Mouse (Mus musculus) hindbrain, embryonic 14.5 days (tissue): ENCODE data around the gene D8Ertd738e. TPM values are rescaled to one million over a fixed set of nuclear protein-coding genes. Genes with fewer than 3 reads are reported as not detected.

Experiments used
- ATAC-seq: fragments of 200-750 bp; cut with Nextera tagmentation; 2 replicates; pipeline ENCODE4 v1.8.0; 2017; ENCODE audit warnings: moderate number of reproducible peaks, mild to moderate bottlenecking, moderate TSS enrichment, moderate library complexity; ENCODE audit not compliant: low FRiP score
- DNase-seq: peaks from one replicate; pipeline ENCODE4 v3.0.0-alpha.2; 2015; ENCODE audit warnings: low spot score
- H3K27ac ChIP-seq: fragments of 300-500 bp; sonication (generic); 2 replicates; pipeline ENCODE4 v1.5.1; 2014; ENCODE audit warnings: mild to moderate bottlenecking, moderate library complexity
- H3K27me3 ChIP-seq: fragments of 300-500 bp; sonication (generic); 2 replicates; pipeline ENCODE4 v1.6.1; 2014; ENCODE audit warnings: mild to moderate bottlenecking, low read length, mixed read lengths; ENCODE audit not compliant: control insufficient read depth, insufficient read depth
- H3K36me3 ChIP-seq: fragments of 300-500 bp; sonication (generic); replicated peaks from 2 replicates; pipeline ENCODE4 v1.6.1; 2014; ENCODE audit not compliant: control insufficient read depth, insufficient read depth
- H3K4me1 ChIP-seq: fragments of 300-500 bp; sonication (generic); replicated peaks from 2 replicates; pipeline ENCODE4 v1.6.1; 2014; ENCODE audit warnings: antibody characterized with exemption, low read length, mixed read lengths; ENCODE audit not compliant: control insufficient read depth, insufficient read depth
- H3K4me2 ChIP-seq: fragments of 300-500 bp; sonication (generic); replicated peaks from 2 replicates; pipeline ENCODE4 v1.6.1; 2014; ENCODE audit warnings: mild to moderate bottlenecking, moderate library complexity
- H3K4me3 ChIP-seq: fragments of 300-500 bp; sonication (generic); replicated peaks from 2 replicates; pipeline ENCODE4 v1.5.1; 2014; ENCODE audit warnings: mild to moderate bottlenecking, low read length
- H3K9ac ChIP-seq: fragments of 300-500 bp; sonication (generic); 2 replicates; pipeline ENCODE4 v1.6.1; 2014
- H3K9me3 ChIP-seq: fragments of 300-500 bp; sonication (generic); 2 replicates; pipeline ENCODE4 v1.6.1; 2016; ENCODE audit warnings: low read length; ENCODE audit not compliant: control insufficient read depth
- WGBS: fragments of 180-500 bp; shearing (Covaris S2); extraction: QIAGEN DNeasy Blood & Tissue Kit; methylation state at CpG from one replicate; pipeline ENCODE4 v1.1.7; 2014; 5-methylcytosine and 5-hydroxymethylcytosine counted together
- polyA plus RNA-seq: library from polyadenylated mRNA; unstranded; fragments of >200 nt; fragmentation: Nextera tagmentation; extraction: Ambion mirVana; gene quantifications from 2 replicates; pipeline ENCODE4 v1.2.1, GENCODE M21; 2014

The D8Ertd738e gene
- polyA plus RNA-seq, 1 experiment from 2014 or later: 296 TPM

DNA sequence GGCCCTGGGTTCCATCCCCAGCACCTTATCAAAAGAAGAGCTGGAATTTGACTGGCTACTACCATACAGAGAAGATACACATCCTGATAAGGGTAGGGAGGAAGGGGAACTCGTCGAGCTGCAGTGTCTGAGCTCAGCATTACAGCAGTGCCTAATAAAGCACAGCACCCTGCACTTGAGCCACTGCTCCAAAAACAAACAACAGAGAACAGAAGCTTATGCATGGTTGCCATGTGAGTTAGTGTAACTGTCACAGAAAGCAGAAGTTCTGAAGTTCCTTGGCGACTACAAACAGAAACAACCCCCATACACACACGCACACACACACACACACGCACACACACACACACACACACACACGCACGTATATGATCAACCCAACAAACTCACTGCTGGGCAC is 29.4 kb downstream of the D8Ertd738e start:
- Histone ChIP-seq H3K9ac (no peak overlapping the region), H3K9me3 (no peaks in the 10 kb centered on the region), H3K27me3 (no peaks in the 10 kb centered on the region), H3K27ac (no peak overlapping the region), H3K4me1 (no peaks in the 10 kb centered on the region), H3K4me2 (no peak overlapping the region), H3K36me3 (peaks cover 100% of the 10 kb centered on the region), H3K4me3 (no peak overlapping the region)
- no peak for ATAC-seq
- no peak for DNase-seq
- WGBS: 92% methylated on average over 7 of the region's 7 CpGs

GRCm38 (mm10) chr8:84218143-84218542 is 31.4 kb downstream of the D8Ertd738e start:
- peaks cover 100% of the 10 kb centered on the region for H3K36me3 ChIP-seq
- WGBS: 95% methylated on average over 5 of the region's 5 CpGs
- no peak overlapping the region for H3K9ac ChIP-seq
- no peak overlapping the region for H3K4me3 ChIP-seq
- H3K9me3 ChIP-seq: no peaks in the 10 kb centered on the region
- no peaks in the 10 kb centered on the region for H3K4me1 ChIP-seq
- no peak overlapping the region for H3K4me2 ChIP-seq
- H3K27ac ChIP-seq: no peak overlapping the region
- DNase-seq: no peak
- H3K27me3 ChIP-seq: no peaks in the 10 kb centered on the region
- no peak for ATAC-seq

- no peak overlapping the region for H3K27ac ChIP-seq
- 96% methylated on average over 11 of the region's 11 CpGs for WGBS
- H3K4me2 ChIP-seq: no peak overlapping the region
- no peaks in the 10 kb centered on the region for H3K4me1 ChIP-seq
- H3K27me3 ChIP-seq: no peaks in the 10 kb centered on the region
- H3K4me3 ChIP-seq: no peak overlapping the region
- H3K9ac ChIP-seq: no peak overlapping the region
- peaks cover 100% of the 10 kb centered on the region for H3K36me3 ChIP-seq
- ATAC-seq: no peak
- no peaks in the 10 kb centered on the region for H3K9me3 ChIP-seq
- DNase-seq: no peak
These were observed 32.3 kb downstream of the D8Ertd738e start for GRCm38 (mm10) chr8:84217206-84217605.

DNA sequence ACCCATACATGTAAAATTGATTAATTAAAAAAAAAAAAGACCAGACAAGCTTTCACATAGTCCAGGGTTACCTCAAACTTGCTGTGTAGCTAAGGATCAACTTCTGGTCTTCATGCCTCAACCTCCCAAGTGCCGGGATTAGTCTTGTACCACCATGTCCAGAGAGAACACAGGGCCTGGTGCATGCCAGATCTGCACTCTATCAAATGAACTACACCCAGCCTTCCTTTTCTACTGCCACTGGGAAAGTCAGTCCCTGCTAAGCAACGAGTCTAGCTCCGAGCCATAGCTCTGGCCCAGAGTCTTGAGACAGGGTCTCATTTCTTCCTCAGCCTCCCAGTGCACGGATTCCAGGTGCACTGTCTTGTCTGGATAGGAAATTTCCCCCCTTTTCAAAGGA is 36.2 kb downstream of the D8Ertd738e start:
- Histone ChIP-seq H3K4me1 (peaks cover 15% of the 10 kb centered on the region), H3K36me3 (peaks cover 87% of the 10 kb centered on the region), H3K27me3 (no peaks in the 10 kb centered on the region), H3K4me2 (no peak overlapping the region), H3K9ac (no peak overlapping the region), H3K4me3 (no peak overlapping the region), H3K9me3 (no peaks in the 10 kb centered on the region), H3K27ac (no peak overlapping the region)
- DNase-seq (no peak), ATAC-seq (no peak)
- WGBS: 96% methylated on average over 4 of the region's 4 CpGs

- 95% methylated on average over 31 of the region's 31 CpGs for WGBS
- no peak overlapping the region for H3K27ac ChIP-seq
- H3K9me3 ChIP-seq: no peaks in the 10 kb centered on the region
- ATAC-seq: no peak
- no peak overlapping the region for H3K4me3 ChIP-seq
- no peak for DNase-seq
- H3K36me3 ChIP-seq: peaks cover 75% of the 10 kb centered on the region
- peaks cover 17% of the 10 kb centered on the region for H3K4me1 ChIP-seq
- no peak overlapping the region for H3K9ac ChIP-seq
- no peaks in the 10 kb centered on the region for H3K27me3 ChIP-seq
- H3K4me2 ChIP-seq: no peak overlapping the region
These were observed 37.5 kb downstream of the D8Ertd738e start for GRCm38 (mm10) chr8:84211881-84212563.

- H3K4me1 ChIP-seq: peaks cover 17% of the 10 kb centered on the region
- no peak for DNase-seq
- no peak overlapping the region for H3K9ac ChIP-seq
- peaks cover 66% of the 10 kb centered on the region for H3K36me3 ChIP-seq
- no peak overlapping the region for H3K4me2 ChIP-seq
- no peak overlapping the region for H3K4me3 ChIP-seq
- no peak for ATAC-seq
- no peaks in the 10 kb centered on the region for H3K9me3 ChIP-seq
- no peak overlapping the region for H3K27ac ChIP-seq
- H3K27me3 ChIP-seq: no peaks in the 10 kb centered on the region
- 96% methylated on average over 3 of the region's 3 CpGs for WGBS
These were observed 38.3 kb downstream of the D8Ertd738e start for GRCm38 (mm10) chr8:84211202-84211601.

GRCm38 (mm10) chr8:84210167-84210791 is 39.2 kb downstream of the D8Ertd738e start:
- Histone ChIP-seq H3K4me1 (peaks cover 17% of the 10 kb centered on the region), H3K9me3 (no peaks in the 10 kb centered on the region), H3K4me3 (0 out of 2 replicates have a peak overlapping the region, but pooled peaks have one; percentile 12), H3K27ac (no peak overlapping the region), H3K36me3 (peaks cover 57% of the 10 kb centered on the region), H3K9ac (no peak overlapping the region; the same call in 1 of the 2 replicates), H3K27me3 (no peaks in the 10 kb centered on the region), H3K4me2 (peak overlapping the region; percentile 45)
- ATAC-seq (peak; percentile 44; the same call in 1 of the 2 replicates), DNase-seq (peak; percentile 84)
- WGBS: 46% methylated on average over 34 of the region's 34 CpGs

- no peak for DNase-seq
- H3K27ac ChIP-seq: peak overlapping the region; percentile 27; the same call in 1 of the 2 replicates
- 43% methylated on average over 17 of the region's 17 CpGs for WGBS
These were observed 40.8 kb downstream of the D8Ertd738e start for GRCm38 (mm10) chr8:84208381-84209380.

DNA sequence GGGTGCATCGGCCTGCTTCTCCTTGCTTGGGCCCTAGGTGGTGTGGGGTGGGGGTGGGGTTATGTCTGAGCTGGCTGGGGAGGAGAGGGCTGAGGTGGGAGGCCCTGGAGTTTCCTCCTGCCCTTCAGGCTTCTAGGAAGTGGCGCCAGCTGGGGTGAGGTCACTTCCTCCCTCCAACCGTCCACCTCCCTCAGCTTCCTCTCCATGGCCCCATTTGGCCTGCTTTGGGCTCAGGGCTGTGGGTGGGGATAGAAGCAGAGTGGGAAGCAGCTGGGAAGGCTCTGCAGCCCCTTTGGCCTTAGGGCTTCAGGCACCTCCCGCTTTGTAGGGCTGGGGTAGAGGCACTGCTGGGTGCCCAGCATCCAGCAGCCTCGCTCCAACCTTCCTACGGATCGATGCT is 41.7 kb downstream of the D8Ertd738e start:
- peaks cover 33% of the 10 kb centered on the region for H3K36me3 ChIP-seq
- H3K9ac ChIP-seq: no peak overlapping the region
- no peak overlapping the region for H3K4me2 ChIP-seq
- 53% methylated on average over 7 of the region's 7 CpGs for WGBS
- DNase-seq: no peak
- H3K27ac ChIP-seq: no peak overlapping the region
- H3K9me3 ChIP-seq: no peaks in the 10 kb centered on the region
- peaks cover 21% of the 10 kb centered on the region for H3K4me1 ChIP-seq
- no peaks in the 10 kb centered on the region for H3K27me3 ChIP-seq
- no peak for ATAC-seq
- no peak overlapping the region for H3K4me3 ChIP-seq

More at GRCm38 (mm10) chr8:84208381-84209380, 40.8 kb downstream of the D8Ertd738e start:
- ATAC-seq: peak; percentile 41; the same call in 1 of the 2 replicates
- Histone ChIP-seq H3K9ac (no peak overlapping the region), H3K36me3 (peaks cover 41% of the 10 kb centered on the region), H3K9me3 (no peaks in the 10 kb centered on the region), H3K4me2 (no peak overlapping the region), H3K4me3 (no peak overlapping the region), H3K27me3 (no peaks in the 10 kb centered on the region), H3K4me1 (peaks cover 20% of the 10 kb centered on the region)
